Mouse (Mus musculus) forebrain, embryonic 14.5 days (tissue): ENCODE data around the gene Gusb. TPM values are rescaled to one million over a fixed set of nuclear protein-coding genes. Genes with fewer than 3 reads are reported as not detected.

Experiments
- ATAC-seq: fragments of 200-750 bp; cut with Nextera tagmentation; 2 replicates; pipeline ENCODE4 v1.8.0; 2017; ENCODE audit warnings: mild to moderate bottlenecking, moderate library complexity
- DNase-seq: peaks from one replicate; pipeline ENCODE4 v3.0.0-alpha.2; 2015; ENCODE audit warnings: low spot score
- H3K27ac ChIP-seq: fragments of 300-500 bp; sonication (generic); 2 replicates; pipeline ENCODE4 v1.5.1; 2014; ENCODE audit warnings: low read depth, mild to moderate bottlenecking, control low read depth, low read length, moderate library complexity
- H3K27me3 ChIP-seq: fragments of 300-500 bp; sonication (generic); replicated peaks from 2 replicates; pipeline ENCODE4 v1.6.1; 2014; ENCODE audit warnings: low read length, control low read depth, mixed read lengths; ENCODE audit not compliant: control insufficient read depth, insufficient read depth
- H3K36me3 ChIP-seq: fragments of 300-500 bp; sonication (generic); 2 replicates; pipeline ENCODE4 v1.6.1; 2014; ENCODE audit warnings: low read length, control low read depth; ENCODE audit not compliant: control insufficient read depth, insufficient read depth
- H3K4me1 ChIP-seq: fragments of 300-500 bp; sonication (generic); 2 replicates; pipeline ENCODE4 v1.6.1; 2014; ENCODE audit warnings: antibody characterized with exemption, low read length, control low read depth; ENCODE audit not compliant: control insufficient read depth, insufficient read depth
- H3K4me2 ChIP-seq: fragments of 300-500 bp; sonication (generic); 2 replicates; pipeline ENCODE4 v1.6.1; 2014; ENCODE audit warnings: mild to moderate bottlenecking, control low read depth, low read length
- H3K4me3 ChIP-seq: fragments of 300-500 bp; sonication (generic); 2 replicates; pipeline ENCODE4 v1.5.1; 2014; ENCODE audit warnings: low read depth, low read length, control low read depth
- H3K9ac ChIP-seq: fragments of 300-500 bp; sonication (generic); 2 replicates; pipeline ENCODE4 v1.6.1; 2014; ENCODE audit warnings: mild to moderate bottlenecking, low read length, control low read depth, moderate library complexity
- H3K9me3 ChIP-seq: fragments of 300-500 bp; sonication (generic); replicated peaks from 2 replicates; pipeline ENCODE4 v1.6.1; 2016; ENCODE audit warnings: low read length, control low read depth, mixed read lengths; ENCODE audit not compliant: control insufficient read depth
- WGBS: fragments of 180-500 bp; shearing (Covaris S2); extraction: QIAGEN DNeasy Blood & Tissue Kit; methylation state at CpG from one replicate; pipeline ENCODE4 v1.1.7; 2014; 5-methylcytosine and 5-hydroxymethylcytosine counted together
- polyA plus RNA-seq: library from polyadenylated mRNA; unstranded; fragments of >200 nt; fragmentation: Nextera tagmentation; extraction: Ambion mirVana; gene quantifications from 2 replicates; pipeline ENCODE4 v1.2.1, GENCODE M21; 2014

Gusb gene
- polyA plus RNA-seq, 1 experiment from 2014 or later: 21.4 TPM

GRCm38 (mm10) chr5:130015104-130015503 lies 12.3 kb upstream of the Gusb start:
- no peaks in the 10 kb centered on the region for H3K4me1 ChIP-seq
- no peak overlapping the region for H3K27ac ChIP-seq
- H3K36me3 ChIP-seq: peaks cover 5% of the 10 kb centered on the region; the same call in 1 of the 2 replicates
- ATAC-seq (no peak), DNase-seq (no peak)
- 97% methylated on average over 3 of the region's 3 CpGs for WGBS
- H3K4me3 ChIP-seq: no peak overlapping the region
- no peaks in the 10 kb centered on the region; the same call in 1 of the 2 replicates for H3K9me3 ChIP-seq
- H3K9ac ChIP-seq: no peak overlapping the region
- H3K27me3 ChIP-seq: no peaks in the 10 kb centered on the region
- H3K4me2 ChIP-seq: no peak overlapping the region

GRCm38 (mm10) chr5:130010961-130011360 lies 8.1 kb upstream of the Gusb start:
- H3K4me2 ChIP-seq: no peak overlapping the region
- H3K27me3 ChIP-seq: no peaks in the 10 kb centered on the region
- peaks cover 5% of the 10 kb centered on the region; the same call in 1 of the 2 replicates for H3K36me3 ChIP-seq
- WGBS: 95% methylated on average over 5 of the region's 5 CpGs
- ATAC-seq (no peak), DNase-seq (no peak)
- no peaks in the 10 kb centered on the region for H3K4me1 ChIP-seq
- H3K9me3 ChIP-seq: no peaks in the 10 kb centered on the region; the same call in 1 of the 2 replicates
- H3K9ac ChIP-seq: no peak overlapping the region
- no peak overlapping the region for H3K27ac ChIP-seq
- no peak overlapping the region for H3K4me3 ChIP-seq

- ATAC-seq (no peak), DNase-seq (no peak)
These were observed 6.9 kb upstream of the Gusb start for GRCm38 (mm10) chr5:130009784-130010183.

GRCm38 (mm10) chr5:130008034-130008590 lies 5.3 kb upstream of the Gusb start:
- peaks cover 5% of the 10 kb centered on the region; the same call in 1 of the 2 replicates for H3K36me3 ChIP-seq
- no peak overlapping the region for H3K27ac ChIP-seq
- no peak overlapping the region for H3K4me2 ChIP-seq
- ATAC-seq (no peak), DNase-seq (no peak)
- H3K9ac ChIP-seq: no peak overlapping the region
- 79% methylated on average over 6 of the region's 6 CpGs for WGBS
- H3K4me1 ChIP-seq: no peaks in the 10 kb centered on the region
- no peak overlapping the region for H3K4me3 ChIP-seq
- H3K9me3 ChIP-seq: no peaks in the 10 kb centered on the region; the same call in 1 of the 2 replicates
- no peaks in the 10 kb centered on the region for H3K27me3 ChIP-seq

More at GRCm38 (mm10) chr5:130009784-130010183, 6.9 kb upstream of the Gusb start:
- Histone ChIP-seq H3K9ac (no peak overlapping the region), H3K4me1 (no peaks in the 10 kb centered on the region), H3K4me2 (no peak overlapping the region), H3K36me3 (peaks cover 5% of the 10 kb centered on the region; the same call in 1 of the 2 replicates), H3K27me3 (no peaks in the 10 kb centered on the region), H3K27ac (no peak overlapping the region), H3K4me3 (no peak overlapping the region), H3K9me3 (no peaks in the 10 kb centered on the region; the same call in 1 of the 2 replicates)
- 96% methylated on average over 4 of the region's 4 CpGs for WGBS

GRCm38 (mm10) chr5:130007344-130007743 lies 4.5 kb upstream of the Gusb start:
- Histone ChIP-seq H3K9me3 (no peaks in the 10 kb centered on the region; the same call in 1 of the 2 replicates), H3K27me3 (no peaks in the 10 kb centered on the region), H3K27ac (no peak overlapping the region), H3K4me2 (no peak overlapping the region), H3K36me3 (peaks cover 5% of the 10 kb centered on the region; the same call in 1 of the 2 replicates), H3K4me3 (no peak overlapping the region), H3K9ac (no peak overlapping the region), H3K4me1 (no peaks in the 10 kb centered on the region)
- no peak for ATAC-seq
- DNase-seq: no peak
- WGBS: 100% methylated on average over 1 of the region's 1 CpGs

- Histone ChIP-seq H3K4me2 (peak overlapping the region; percentile 70; the same call in 1 of the 2 replicates), H3K27me3 (no peaks in the 10 kb centered on the region), H3K9me3 (no peaks in the 10 kb centered on the region), H3K4me3 (no peak overlapping the region), H3K36me3 (no peaks in the 10 kb centered on the region), H3K27ac (no peak overlapping the region), H3K9ac (no peak overlapping the region), H3K4me1 (no peaks in the 10 kb centered on the region)
- no peak for ATAC-seq
- DNase-seq: no peak
- 72% methylated on average over 7 of the region's 7 CpGs for WGBS
These were observed 380 bp upstream of the Gusb start for GRCm38 (mm10) chr5:130003229-130003628.

- ATAC-seq (no peak), DNase-seq (no peak)
- H3K27me3 ChIP-seq: no peaks in the 10 kb centered on the region
- no peak overlapping the region for H3K4me2 ChIP-seq
- no peak overlapping the region for H3K9ac ChIP-seq
- no peaks in the 10 kb centered on the region for H3K36me3 ChIP-seq
- no peak overlapping the region for H3K4me3 ChIP-seq
- 69% methylated on average over 5 of the region's 5 CpGs for WGBS
- no peaks in the 10 kb centered on the region for H3K9me3 ChIP-seq
- H3K27ac ChIP-seq: no peak overlapping the region
- no peaks in the 10 kb centered on the region for H3K4me1 ChIP-seq
These were observed 1.4 kb downstream of the Gusb start for GRCm38 (mm10) chr5:130001356-130001987.

- Histone ChIP-seq H3K4me2 (no peak overlapping the region), H3K27ac (no peak overlapping the region), H3K4me3 (no peak overlapping the region), H3K9ac (no peak overlapping the region), H3K36me3 (no peaks in the 10 kb centered on the region), H3K9me3 (no peaks in the 10 kb centered on the region), H3K27me3 (no peaks in the 10 kb centered on the region), H3K4me1 (no peaks in the 10 kb centered on the region)
- ATAC-seq: no peak
- 93% methylated on average over 12 of the region's 12 CpGs for WGBS
- no peak for DNase-seq
These were observed 2.1 kb downstream of the Gusb start for GRCm38 (mm10) chr5:130000735-130001134.

- ATAC-seq (peak; percentile 69; the same call in 1 of the 2 replicates), DNase-seq (peak; percentile 64)
- 32% methylated on average over 4 of the region's 4 CpGs for WGBS
- Histone ChIP-seq H3K4me2 (no peak overlapping the region), H3K27ac (no peak overlapping the region), H3K9ac (no peak overlapping the region), H3K36me3 (no peaks in the 10 kb centered on the region), H3K4me3 (no peak overlapping the region), H3K4me1 (no peaks in the 10 kb centered on the region), H3K9me3 (no peaks in the 10 kb centered on the region), H3K27me3 (no peaks in the 10 kb centered on the region)
These were observed 3.8 kb downstream of the Gusb start for GRCm38 (mm10) chr5:129999097-129999496.
